In the genomic region with DNA sequence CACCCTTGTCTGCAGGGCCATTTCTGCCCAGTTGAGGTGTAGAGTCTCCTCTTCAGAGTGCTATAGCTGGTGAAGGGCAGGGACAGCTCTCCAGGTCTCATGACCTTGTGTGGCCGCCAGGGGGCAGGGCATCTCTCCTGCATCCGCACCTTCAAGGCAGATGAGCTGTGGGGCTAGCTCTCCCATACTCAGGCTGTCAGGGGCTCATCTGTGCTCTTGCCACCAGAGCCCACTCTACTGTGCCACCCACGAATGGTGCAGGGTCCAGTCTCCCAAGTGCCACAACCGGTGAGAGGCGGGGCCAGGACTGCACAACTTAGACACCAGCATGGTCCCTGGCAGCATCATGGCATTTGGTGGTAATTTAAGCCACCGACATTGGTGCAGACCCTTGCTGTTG, we compare ENCODE assay signal across 9 mouse cellular contexts.
DNase-seq lines count a peak whose midpoint lies in the region; ATAC-seq and TF ChIP-seq lines count a peak whose summit lies in the region.
"Had no signal": no experiment of that assay in that cellular context is flagged by ENCODE, and none has a peak within 500 bp of the region (broad histone marks: within the 10 kb centered on the region; RNA-seq: fewer than 3 reads in every experiment).

No protein-coding gene starts in this region.

- ATAC-seq in kidney, embryonic 16.5 days (ENCODE audit: low FRiP score, low TSS enrichment) = no peak
- no peak for ATAC-seq in Patski
- no peak for ATAC-seq in heart, postnatal 0 days (ENCODE audit: insufficient read depth, low read depth)
- no peak for ATAC-seq in activated CD4-positive, CD25-positive, alpha-beta regulatory T cell, adult 4 months

- H3K36me3 ChIP-seq in kidney, embryonic 16.5 days (ENCODE audit: insufficient read depth, low read length) = no peaks in the 10 kb centered on the region
- no peaks in the 10 kb centered on the region for H3K36me3 ChIP-seq in heart, postnatal 0 days (replicated peaks; ENCODE audit: control insufficient read depth, insufficient read depth, low read length)
- H3K36me3 ChIP-seq: embryonic facial prominence, embryonic 12.5 days had no signal

- H3K9me3 ChIP-seq in kidney, embryonic 16.5 days (ENCODE audit: low read length) = no peaks in the 10 kb centered on the region
- H3K9me3 ChIP-seq in heart, postnatal 0 days (replicated peaks; ENCODE audit: control insufficient read depth, low read length) = peaks cover 6% of the 10 kb centered on the region; the same call in 1 of the 2 replicates
- H3K9me3 ChIP-seq: embryonic facial prominence, embryonic 12.5 days had no signal

- peak; percentile 21 for DNase-seq in kidney, adult 18-20 months
- DNase-seq in Patski (ENCODE audit: low read depth, low spot score) (no peak), liver (peak; percentile 21)
- peak; percentile 10 for DNase-seq in c-Kit-positive CD71-negative TER-119-negative erythroid progenitor cells, embryonic 14.5 days (ENCODE audit: low read depth)
- no peak for DNase-seq in heart, postnatal 0 days (ENCODE audit: low spot score)
- DNase-seq in retina, postnatal 7 days (ENCODE audit: low read depth, low spot score) = peak; percentile 16

- H3K9ac ChIP-seq in kidney, embryonic 16.5 days (replicated peaks; ENCODE audit: low read length) = no peak overlapping the region
- no peak overlapping the region for H3K9ac ChIP-seq in heart, postnatal 0 days (replicated peaks; ENCODE audit: low read depth, low read length)
- H3K9ac ChIP-seq: embryonic facial prominence, embryonic 12.5 days had no signal

- TF ChIP-seq EP300 in heart, postnatal 0 days (IDR thresholded peaks at IDR 0.05; ENCODE audit: low read depth) = no peak

- no peak overlapping the region for H3K27ac ChIP-seq in kidney, embryonic 16.5 days (ENCODE audit: low read length)
- H3K27ac ChIP-seq in heart, postnatal 0 days (ENCODE audit: low read depth) = no peak overlapping the region
- H3K27ac ChIP-seq: embryonic facial prominence, embryonic 12.5 days had no signal

- CTCF ChIA-PET in Patski (lab: Charles Lee) = no interaction called here

- no peaks in the 10 kb centered on the region for H3K27me3 ChIP-seq in kidney, embryonic 16.5 days (ENCODE audit: insufficient read depth, low read length)
- peaks cover 10% of the 10 kb centered on the region for H3K27me3 ChIP-seq in Patski
- no peaks in the 10 kb centered on the region for H3K27me3 ChIP-seq in heart, postnatal 0 days (ENCODE audit: control insufficient read depth, insufficient read depth, low read length)
- H3K27me3 ChIP-seq: embryonic facial prominence, embryonic 12.5 days had no signal

- in situ Hi-C loops in Patski (cut with MboI; ENCODE audit: low pct_unique_long_range_greater_than_20kb) = no loop called here

- no peak overlapping the region for H3K4me3 ChIP-seq in kidney, embryonic 16.5 days (ENCODE audit: low read length)
- H3K4me3 ChIP-seq in heart, postnatal 0 days (ENCODE audit: low read depth, low read length) = no peak overlapping the region
- H3K4me3 ChIP-seq: embryonic facial prominence, embryonic 12.5 days had no signal

- H3K4me2 ChIP-seq in kidney, embryonic 16.5 days (replicated peaks; ENCODE audit: low read depth, low read length) = no peak overlapping the region
- no peak overlapping the region for H3K4me2 ChIP-seq in heart, postnatal 0 days (ENCODE audit: low read depth, low read length)
- H3K4me2 ChIP-seq: embryonic facial prominence, embryonic 12.5 days had no signal

- POLR2A ChIA-PET in Patski (lab: Charles Lee) = no interaction called here

- WGBS in kidney, embryonic 16.5 days = 44% methylated on average over 6 of the region's 6 CpGs
- WGBS in heart, postnatal 0 days = 34% methylated on average over 6 of the region's 6 CpGs

- peak; percentile 46 for TF ChIP-seq CTCF in Patski (IDR thresholded peaks at IDR 0.05)
- peak; percentile 45 for TF ChIP-seq CTCF in heart, postnatal 0 days (IDR thresholded peaks at IDR 0.05; ENCODE audit: low read depth)

- H3K4me1 ChIP-seq in kidney, embryonic 16.5 days (ENCODE audit: insufficient read depth, low read length) = no peaks in the 10 kb centered on the region
- H3K4me1 ChIP-seq in heart, postnatal 0 days (ENCODE audit: control insufficient read depth, insufficient read depth) = no peaks in the 10 kb centered on the region
- H3K4me1 ChIP-seq: embryonic facial prominence, embryonic 12.5 days had no signal

Comparison
In these comparisons a context has a peak if more than half of its experiments do, and no peak if none do; other contexts are left out.
1. DNase-seq: peak in kidney, adult 18-20 months (single experiment), c-Kit-positive CD71-negative TER-119-negative erythroid progenitor cells, embryonic 14.5 days (single experiment), liver (single experiment) and retina, postnatal 7 days (single experiment); none in Patski (single experiment) and heart, postnatal 0 days (single experiment).